Mouse (Mus musculus) embryonic facial prominence, embryonic 14.5 days (tissue): Measurements from ENCODE around the gene Pspc1. TPM values are rescaled to one million over a fixed set of nuclear protein-coding genes. Genes with fewer than 3 reads are reported as not detected.

ENCODE experiments used
- ATAC-seq: fragments of 200-750 bp; cut with Nextera tagmentation; 2 replicates; pipeline ENCODE4 v1.8.0; 2017; ENCODE audit warnings: low read depth, moderate number of reproducible peaks, moderate TSS enrichment
- DNase-seq: peaks from one replicate; pipeline ENCODE4 v3.0.0-alpha.2; 2015; ENCODE audit warnings: low spot score
- H3K27ac ChIP-seq: fragments of 300-500 bp; sonication (generic); replicated peaks from 2 replicates; pipeline ENCODE4 v1.5.1; 2014; ENCODE audit warnings: low read depth, mild to moderate bottlenecking, low read length, moderate library complexity
- H3K27me3 ChIP-seq: fragments of 300-500 bp; sonication (generic); replicated peaks from 2 replicates; pipeline ENCODE4 v1.6.1; 2014; ENCODE audit warnings: low read length; ENCODE audit not compliant: control insufficient read depth, insufficient read depth
- H3K36me3 ChIP-seq: fragments of 300-500 bp; sonication (generic); 2 replicates; pipeline ENCODE4 v1.6.1; 2014; ENCODE audit warnings: low read length, mixed read lengths; ENCODE audit not compliant: control insufficient read depth, insufficient read depth
- H3K4me1 ChIP-seq: fragments of 300-500 bp; sonication (generic); 2 replicates; pipeline ENCODE4 v1.6.1; 2014; ENCODE audit warnings: antibody characterized with exemption, low read length; ENCODE audit not compliant: control insufficient read depth, insufficient read depth
- H3K4me2 ChIP-seq: fragments of 300-500 bp; sonication (generic); 2 replicates; pipeline ENCODE4 v1.6.1; 2014; ENCODE audit warnings: low read depth, mild to moderate bottlenecking, low read length, moderate library complexity, mixed read lengths
- H3K4me3 ChIP-seq: fragments of 300-500 bp; sonication (generic); 2 replicates; pipeline ENCODE4 v1.5.1; 2014; ENCODE audit warnings: low read depth, mild to moderate bottlenecking, low read length
- H3K9ac ChIP-seq: fragments of 300-500 bp; sonication (generic); 2 replicates; pipeline ENCODE4 v1.6.1; 2014; ENCODE audit warnings: low read depth, mild to moderate bottlenecking, low read length, moderate library complexity, mixed read lengths
- H3K9me3 ChIP-seq: fragments of 300-500 bp; sonication (generic); 2 replicates; pipeline ENCODE4 v1.6.1; 2016; ENCODE audit warnings: low read length; ENCODE audit not compliant: control insufficient read depth
- WGBS: fragments of 180-500 bp; shearing (Covaris S2); extraction: QIAGEN DNeasy Blood & Tissue Kit; methylation state at CpG from one replicate; pipeline ENCODE4 v1.1.7; 2014; 5-methylcytosine and 5-hydroxymethylcytosine counted together
- polyA plus RNA-seq: library from polyadenylated mRNA; unstranded; fragments of >200 nt; fragmentation: Nextera tagmentation; extraction: Ambion mirVana; gene quantifications from 2 replicates; pipeline ENCODE4 v1.2.1, GENCODE M21; 2014

The Pspc1 gene
- polyA plus RNA-seq, 1 experiment from 2014 or later, result 27.1 TPM

DNA sequence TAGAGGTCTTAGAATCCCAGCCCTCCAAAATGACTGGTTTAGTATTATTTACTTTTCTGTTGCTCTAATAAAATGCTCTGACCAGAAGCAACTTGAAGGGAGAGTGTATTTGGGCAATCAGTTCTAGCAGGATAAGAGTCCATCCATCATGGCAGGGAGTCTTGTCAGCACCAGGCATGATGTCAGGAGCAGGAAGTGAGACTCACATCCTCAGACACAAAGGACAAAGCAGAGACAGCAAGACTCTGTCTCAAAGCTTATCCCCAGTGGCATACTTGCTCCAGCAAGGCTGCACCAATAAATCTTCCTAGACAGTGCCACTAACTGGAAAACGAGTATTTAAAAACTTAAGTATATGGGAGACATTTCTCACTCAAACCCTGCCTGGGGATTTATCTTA is 92.7 kb downstream of the Pspc1 start:
- ATAC-seq (no peak), DNase-seq (no peak)
- Histone ChIP-seq H3K36me3 (peaks cover 89% of the 10 kb centered on the region), H3K9me3 (no peaks in the 10 kb centered on the region), H3K4me3 (no peak overlapping the region), H3K4me2 (no peak overlapping the region), H3K9ac (no peak overlapping the region), H3K27ac (no peak overlapping the region), H3K4me1 (no peaks in the 10 kb centered on the region), H3K27me3 (no peaks in the 10 kb centered on the region)
- WGBS, result 61% methylated on average over 1 of the region's 1 CpGs

Other genes starting within 250 kb of the Pspc1 start
- gene Cenpj, start 202.9 kb downstream of the Pspc1 start, polyA plus RNA-seq, result 9.5 and 12.2 TPM in 2 replicates
- 3.4 and 5.1 TPM in 2 replicates for gene Parp4, start 202.7 kb downstream of the Pspc1 start, polyA plus RNA-seq
- 25.3 and 28.2 TPM in 2 replicates for gene Mphosph8, start 110.1 kb downstream of the Pspc1 start, polyA plus RNA-seq
- gene Zmym5, start 33.4 kb upstream of the Pspc1 start, polyA plus RNA-seq, result 19.8 TPM in 2 replicates
- 36.6 and 45.1 TPM in 2 replicates for gene Zmym2, start 108.3 kb upstream of the Pspc1 start, polyA plus RNA-seq